Mouse (Mus musculus) midbrain, embryonic 13.5 days (tissue): Measurements from ENCODE around the gene Nomo1. TPM values are rescaled to one million over a fixed set of nuclear protein-coding genes. Genes with fewer than 3 reads are reported as not detected.

Experiments used
- ATAC-seq: fragments of 200-750 bp; cut with Nextera tagmentation; 2 replicates; pipeline ENCODE4 v1.8.0; 2017; ENCODE audit warnings: mild to moderate bottlenecking, moderate TSS enrichment, moderate library complexity
- H3K27ac ChIP-seq: fragments of 300-500 bp; sonication (generic); 2 replicates; pipeline ENCODE4 v1.5.1; 2015; ENCODE audit warnings: inconsistent platforms, mild to moderate bottlenecking, moderate library complexity
- H3K27me3 ChIP-seq: fragments of 300-500 bp; sonication (generic); 2 replicates; pipeline ENCODE4 v1.6.1; 2015; ENCODE audit warnings: mild to moderate bottlenecking, inconsistent platforms
- H3K36me3 ChIP-seq: fragments of 300-500 bp; sonication (generic); 2 replicates; pipeline ENCODE4 v1.6.1; 2015; ENCODE audit warnings: mild to moderate bottlenecking, inconsistent platforms
- H3K4me1 ChIP-seq: fragments of 300-500 bp; sonication (generic); replicated peaks from 2 replicates; pipeline ENCODE4 v1.6.1; 2015; ENCODE audit warnings: inconsistent platforms
- H3K4me2 ChIP-seq: fragments of 300-500 bp; sonication (generic); replicated peaks from 2 replicates; pipeline ENCODE4 v1.6.1; 2015; ENCODE audit warnings: moderate library complexity, mild to moderate bottlenecking, inconsistent platforms
- H3K4me3 ChIP-seq: fragments of 300-500 bp; sonication (generic); replicated peaks from 2 replicates; pipeline ENCODE4 v1.5.1; 2015; ENCODE audit warnings: mild to moderate bottlenecking, inconsistent platforms
- H3K9ac ChIP-seq: fragments of 300-500 bp; sonication (generic); replicated peaks from 2 replicates; pipeline ENCODE4 v1.6.1; 2015; ENCODE audit warnings: mild to moderate bottlenecking, inconsistent platforms
- H3K9me3 ChIP-seq: fragments of 300-500 bp; sonication (generic); 2 replicates; pipeline ENCODE4 v1.6.1; 2016; ENCODE audit warnings: mild to moderate bottlenecking, inconsistent platforms
- WGBS: fragments of 180-500 bp; shearing (Covaris S2); methylation state at CpG from one replicate; pipeline ENCODE4 v1.1.7; 2015; 5-methylcytosine and 5-hydroxymethylcytosine counted together
- polyA plus RNA-seq: library from polyadenylated mRNA; unstranded; fragments of >200 nt; fragmentation: Nextera tagmentation; extraction: Ambion mirVana; gene quantifications from 2 replicates; pipeline ENCODE4 v1.2.1, GENCODE M21; 2015

The Nomo1 gene
- polyA plus RNA-seq, 1 experiment from 2014 or later = 37.7 TPM

- Histone ChIP-seq H3K9ac (no peak overlapping the region), H3K4me3 (no peak overlapping the region), H3K9me3 (0 out of 2 replicates have a peak, but pooled peaks cover 3% of the 10 kb centered on the region), H3K4me1 (peaks cover 7% of the 10 kb centered on the region), H3K27ac (no peak overlapping the region), H3K4me2 (no peak overlapping the region), H3K36me3 (peaks cover 19% of the 10 kb centered on the region), H3K27me3 (0 out of 2 replicates have a peak, but pooled peaks cover 11% of the 10 kb centered on the region)
- ATAC-seq = no peak
- 97% methylated on average over 6 of the region's 6 CpGs for WGBS
Observed at GRCm38 (mm10) chr7:46088241-46088640, 54.7 kb downstream of the Nomo1 start.

DNA sequence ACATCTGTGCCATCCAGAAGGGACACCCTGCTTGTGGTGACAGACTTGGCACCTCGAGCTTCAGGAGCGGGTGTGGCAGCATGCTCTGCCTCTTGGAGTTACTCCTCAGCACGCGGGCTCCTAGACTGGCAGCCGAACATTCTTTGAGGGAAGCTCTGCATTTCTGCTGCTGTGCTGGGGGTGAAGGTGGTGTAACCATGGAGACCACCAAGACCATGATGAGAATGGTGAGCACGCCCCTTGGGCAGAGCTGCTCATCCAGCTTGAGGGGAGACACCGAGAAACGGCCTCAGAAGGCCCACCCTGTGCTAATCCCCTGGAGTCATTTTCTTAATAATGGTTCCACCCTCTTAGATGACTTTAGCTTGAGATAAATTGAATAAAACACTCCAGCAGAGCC lies 59.3 kb downstream of the Nomo1 start:
- ATAC-seq = no peak; the same call in 1 of the 2 replicates
- Histone ChIP-seq H3K4me3 (no peak overlapping the region), H3K9me3 (0 out of 2 replicates have a peak, but pooled peaks cover 3% of the 10 kb centered on the region), H3K27me3 (peaks cover 41% of the 10 kb centered on the region), H3K27ac (no peak overlapping the region), H3K36me3 (no peaks in the 10 kb centered on the region), H3K9ac (no peak overlapping the region), H3K4me1 (peaks cover 13% of the 10 kb centered on the region), H3K4me2 (no peak overlapping the region)
- 8% methylated on average over 8 of the region's 8 CpGs for WGBS

DNA sequence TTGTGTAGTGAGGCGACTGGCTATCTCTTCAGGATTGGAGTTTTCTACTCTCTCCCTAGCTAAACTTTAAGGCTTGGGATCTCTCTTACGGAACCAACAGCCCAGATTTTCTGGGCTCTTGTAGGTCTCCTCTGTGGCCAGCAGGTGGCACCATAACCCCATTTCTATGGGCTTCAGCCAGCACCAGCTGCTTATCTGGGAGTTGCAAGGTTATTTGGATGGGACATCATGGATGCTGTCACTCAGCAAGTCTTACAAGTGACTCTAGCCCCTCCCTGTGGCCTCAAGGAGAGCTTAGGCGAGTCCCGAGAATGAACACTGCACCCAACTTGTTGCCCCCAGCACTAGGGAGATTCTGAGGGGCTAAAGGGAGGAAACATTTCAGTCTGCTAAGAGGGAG lies 62.6 kb downstream of the Nomo1 start:
- Histone ChIP-seq H3K9ac (0 out of 2 replicates have a peak overlapping the region, but pooled peaks have one; percentile 7), H3K27ac (no peak overlapping the region), H3K36me3 (no peaks in the 10 kb centered on the region), H3K4me3 (no peak overlapping the region), H3K9me3 (no peaks in the 10 kb centered on the region), H3K4me2 (no peak overlapping the region), H3K4me1 (peaks cover 18% of the 10 kb centered on the region), H3K27me3 (peaks cover 55% of the 10 kb centered on the region)
- peak; percentile 55 for ATAC-seq
- 4% methylated on average over 4 of the region's 4 CpGs for WGBS

- Histone ChIP-seq H3K27me3 (peaks cover 49% of the 10 kb centered on the region), H3K4me1 (peaks cover 18% of the 10 kb centered on the region), H3K9me3 (no peaks in the 10 kb centered on the region), H3K4me3 (no peak overlapping the region), H3K36me3 (no peaks in the 10 kb centered on the region), H3K27ac (no peak overlapping the region), H3K4me2 (no peak overlapping the region), H3K9ac (no peak overlapping the region)
- 63% methylated on average over 4 of the region's 4 CpGs for WGBS
- ATAC-seq = no peak
Observed at GRCm38 (mm10) chr7:46097319-46097783, 63.9 kb downstream of the Nomo1 start.

GRCm38 (mm10) chr7:46098221-46098918 lies 64.9 kb downstream of the Nomo1 start:
- 87% methylated on average over 19 of the region's 19 CpGs for WGBS
- Histone ChIP-seq H3K27me3 (peaks cover 49% of the 10 kb centered on the region), H3K9me3 (no peaks in the 10 kb centered on the region), H3K9ac (no peak overlapping the region), H3K4me2 (no peak overlapping the region), H3K4me1 (peaks cover 17% of the 10 kb centered on the region), H3K27ac (no peak overlapping the region), H3K4me3 (no peak overlapping the region), H3K36me3 (no peaks in the 10 kb centered on the region)
- ATAC-seq = no peak

- H3K4me1 ChIP-seq = peaks cover 21% of the 10 kb centered on the region
- no peak overlapping the region for H3K27ac ChIP-seq
- H3K4me3 ChIP-seq = no peak overlapping the region
- no peaks in the 10 kb centered on the region for H3K36me3 ChIP-seq
- H3K4me2 ChIP-seq = no peak overlapping the region
- no peak overlapping the region for H3K9ac ChIP-seq
- H3K9me3 ChIP-seq = no peaks in the 10 kb centered on the region
- WGBS = 98% methylated on average over 19 of the region's 19 CpGs
- ATAC-seq = no peak
- H3K27me3 ChIP-seq = peaks cover 45% of the 10 kb centered on the region
Observed at GRCm38 (mm10) chr7:46098919-46099286, 65.4 kb downstream of the Nomo1 start.

- Histone ChIP-seq H3K9ac (peak overlapping the region; percentile 78; the same call in 1 of the 2 replicates), H3K4me1 (peaks cover 25% of the 10 kb centered on the region), H3K27ac (no peak overlapping the region), H3K4me3 (peak overlapping the region; percentile 60), H3K27me3 (peaks cover 39% of the 10 kb centered on the region), H3K9me3 (no peaks in the 10 kb centered on the region), H3K36me3 (no peaks in the 10 kb centered on the region), H3K4me2 (peak overlapping the region; percentile 74)
- peak; percentile 10; the same call in 1 of the 2 replicates for ATAC-seq
- WGBS = 86% methylated on average over 13 of the region's 13 CpGs
Observed at GRCm38 (mm10) chr7:46099682-46100081, 66.2 kb downstream of the Nomo1 start.

- Histone ChIP-seq H3K27ac (no peak within 1 kb of the TSS), H3K9ac (peak within 1 kb of the TSS; percentile 78), H3K9me3 (no peaks in the 10 kb centered on the region), H3K36me3 (no peaks in the 10 kb centered on the region), H3K4me3 (peak within 1 kb of the TSS; percentile 60), H3K27me3 (peaks cover 30% of the 10 kb centered on the region), H3K4me2 (peak within 1 kb of the TSS; percentile 74), H3K4me1 (peaks cover 25% of the 10 kb centered on the region)
- peak; percentile 79 for ATAC-seq
- 1% methylated on average over 34 of the region's 34 CpGs for WGBS
Observed at GRCm38 (mm10) chr7:46100563-46100962, 67.1 kb downstream of the Nomo1 start, which contains the start of gene Kcnj11. Gene Kcnj11 (minus strand): TSS chr7:46100764.

- no peak overlapping the region for H3K4me3 ChIP-seq
- ATAC-seq = no peak
- no peak overlapping the region for H3K4me2 ChIP-seq
- H3K27me3 ChIP-seq = peaks cover 18% of the 10 kb centered on the region
- H3K4me1 ChIP-seq = peaks cover 19% of the 10 kb centered on the region
- H3K36me3 ChIP-seq = no peaks in the 10 kb centered on the region
- 71% methylated on average over 8 of the region's 8 CpGs for WGBS
- 0 out of 2 replicates have a peak overlapping the region, but pooled peaks have one; percentile 41 for H3K27ac ChIP-seq
- H3K9me3 ChIP-seq = no peaks in the 10 kb centered on the region
- H3K9ac ChIP-seq = no peak overlapping the region
Observed at GRCm38 (mm10) chr7:46103075-46103591, 69.6 kb downstream of the Nomo1 start.

DNA sequence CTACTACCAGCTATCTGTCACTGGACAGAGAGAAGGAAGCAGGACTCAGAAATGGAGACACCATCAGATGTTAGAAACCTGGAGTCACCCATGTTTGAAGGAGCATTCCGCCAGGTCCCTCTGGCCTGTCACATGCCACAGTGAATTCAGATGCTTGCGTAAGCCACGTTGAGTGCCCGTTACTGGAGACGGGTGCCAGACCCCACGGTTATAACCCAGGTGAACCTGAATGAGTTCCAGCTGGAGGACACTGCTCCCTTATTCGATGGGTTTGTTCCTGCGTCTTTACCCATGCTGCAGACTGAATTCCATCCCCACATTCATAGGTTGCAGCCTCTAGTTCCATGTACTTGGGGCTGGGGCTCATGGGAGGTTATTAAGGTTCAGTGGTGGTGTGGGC lies 70.3 kb downstream of the Nomo1 start:
- Histone ChIP-seq H3K27me3 (peaks cover 12% of the 10 kb centered on the region), H3K9ac (no peak overlapping the region), H3K4me2 (no peak overlapping the region), H3K9me3 (no peaks in the 10 kb centered on the region), H3K4me1 (peaks cover 19% of the 10 kb centered on the region), H3K4me3 (no peak overlapping the region), H3K36me3 (no peaks in the 10 kb centered on the region), H3K27ac (no peak overlapping the region; the same call in 1 of the 2 replicates)
- 89% methylated on average over 8 of the region's 8 CpGs for WGBS
- no peak for ATAC-seq

DNA sequence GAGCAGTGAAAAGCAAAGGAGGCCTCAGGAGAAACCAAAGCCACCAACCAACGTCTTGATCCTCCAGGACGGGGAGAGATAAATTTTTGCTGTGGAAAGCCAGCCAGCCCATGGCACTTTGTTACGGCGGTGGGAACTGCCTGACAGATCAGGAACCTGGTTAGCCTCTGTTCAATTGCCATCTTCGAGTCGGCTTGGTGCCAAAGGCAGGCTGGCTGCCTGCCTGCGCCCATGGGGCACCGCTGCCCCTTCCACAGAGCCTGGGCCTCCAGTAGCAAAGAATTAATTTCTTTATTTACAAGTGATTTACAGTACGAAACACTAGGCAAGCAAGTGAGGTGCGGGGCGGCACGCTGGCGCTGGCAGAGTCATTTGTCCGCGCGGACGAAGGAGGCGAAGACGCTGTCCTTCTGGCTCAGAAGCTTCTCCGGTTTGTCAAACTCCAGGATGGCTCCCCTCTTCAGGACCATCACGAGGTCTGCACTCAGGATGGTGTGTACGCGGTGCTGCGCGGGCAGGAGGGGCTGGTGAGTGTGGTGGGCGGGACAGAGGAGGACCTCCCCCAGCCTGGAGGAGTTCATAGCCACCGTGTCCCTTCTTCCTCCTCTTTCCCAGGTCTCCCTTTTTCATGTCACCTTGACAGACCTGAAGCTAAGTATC lies 70.9 kb downstream of the Nomo1 start:
- ATAC-seq = no peak
- Histone ChIP-seq H3K27me3 (peaks cover 6% of the 10 kb centered on the region), H3K27ac (no peak overlapping the region), H3K4me2 (no peak overlapping the region), H3K4me3 (no peak overlapping the region), H3K9me3 (no peaks in the 10 kb centered on the region), H3K4me1 (peaks cover 19% of the 10 kb centered on the region), H3K36me3 (no peaks in the 10 kb centered on the region), H3K9ac (no peak overlapping the region)
- WGBS = 85% methylated on average over 27 of the region's 27 CpGs

DNA sequence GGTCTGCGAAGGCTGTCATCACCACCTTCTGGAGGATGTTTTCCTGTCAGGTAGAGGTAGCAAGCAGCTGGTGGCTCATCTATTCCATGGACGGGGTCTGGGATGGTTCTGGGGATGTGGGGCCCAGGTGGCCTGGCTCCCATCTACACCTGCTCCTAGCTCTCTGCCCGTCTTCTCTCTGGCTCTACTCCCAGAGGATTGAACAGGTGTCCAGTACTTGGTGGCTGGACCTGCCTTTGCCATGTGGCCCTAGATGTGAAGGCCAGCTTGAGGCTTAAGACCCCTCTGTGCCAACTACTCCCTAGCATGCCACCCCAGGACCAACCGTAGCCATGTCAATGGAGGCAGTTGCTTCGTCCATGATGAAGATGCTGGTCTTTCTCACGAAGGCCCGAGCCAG lies 72.0 kb downstream of the Nomo1 start:
- WGBS = 89% methylated on average over 7 of the region's 7 CpGs

More for the DNA sequence above, 72.0 kb downstream of the Nomo1 start:
- peaks cover 14% of the 10 kb centered on the region for H3K4me1 ChIP-seq
- H3K27me3 ChIP-seq = no peaks in the 10 kb centered on the region
- H3K27ac ChIP-seq = no peak overlapping the region
- H3K9ac ChIP-seq = no peak overlapping the region
- no peak overlapping the region for H3K4me2 ChIP-seq
- no peaks in the 10 kb centered on the region for H3K9me3 ChIP-seq
- no peaks in the 10 kb centered on the region for H3K36me3 ChIP-seq
- no peak for ATAC-seq
- H3K4me3 ChIP-seq = no peak overlapping the region
